Mouse (Mus musculus): ENCODE results near the gene Cpt1b. TPM values are rescaled to one million over a fixed set of nuclear protein-coding genes. Genes with fewer than 3 reads are reported as not detected.

The Cpt1b gene
- polyA plus RNA-seq, 1 experiment, result 5.9 TPM

DNA sequence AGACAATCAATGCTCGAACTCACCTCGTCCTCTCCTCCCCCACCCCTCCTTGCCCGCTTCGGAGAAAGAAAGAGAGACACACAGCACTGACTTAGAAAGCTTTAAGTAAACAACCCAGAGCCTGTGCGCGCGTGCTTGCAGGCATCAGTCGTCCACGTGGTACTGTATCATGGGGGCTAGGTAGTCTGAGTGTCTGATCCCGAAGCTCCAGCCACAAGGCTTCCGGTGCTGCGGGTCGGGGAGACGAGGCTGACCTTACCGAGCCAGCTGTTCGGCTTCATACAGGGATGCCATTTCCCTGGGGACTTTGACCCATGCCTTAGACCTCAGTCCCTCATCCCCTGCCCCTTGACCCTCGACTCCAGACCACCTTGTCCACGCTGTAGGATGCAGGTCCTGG, 48.3 kb downstream of the Cpt1b start:
- H3K4me3 ChIP-seq, result no peak overlapping the region
- H3K27me3 ChIP-seq (ENCODE audit: control insufficient read depth, insufficient read depth, insufficient read length), result peaks cover 36% of the 10 kb centered on the region
- no peak overlapping the region for H3ac ChIP-seq (ENCODE audit: control insufficient read depth, insufficient read length)
- H3K36me3 ChIP-seq (ENCODE audit: control insufficient read depth, insufficient read depth), result no peaks in the 10 kb centered on the region
- TF ChIP-seq CEBPB (IDR thresholded peaks at IDR 0.05; ENCODE audit: insufficient read depth, poor library complexity, severe bottlenecking) (no peak), MYOD1 (IDR thresholded peaks at IDR 0.05; ENCODE audit: control insufficient read depth in 1 of 3, insufficient read length in 2 of 3, low read depth in 2 of 3) (no peak), USF1 (IDR thresholded peaks at IDR 0.05; ENCODE audit: low read depth) (no peak), MAX (IDR thresholded peaks at IDR 0.05; ENCODE audit: low read depth) (no peak), POLR2A (IDR thresholded peaks at IDR 0.05; ENCODE audit: insufficient read length, low read depth) (no peak), TCF12 (IDR thresholded peaks at IDR 0.05; ENCODE audit: insufficient read depth, poor library complexity, severe bottlenecking) (no peak), TCF3 (IDR thresholded peaks at IDR 0.05; ENCODE audit: insufficient read length, low read depth) (no peak), REST (IDR thresholded peaks at IDR 0.05; ENCODE audit: insufficient read depth, insufficient read length) (no peak), POLR2AphosphoS2 (IDR thresholded peaks at IDR 0.05; ENCODE audit: insufficient read length, low read depth) (no peak)
- H3K79me2 ChIP-seq (ENCODE audit: control insufficient read depth, insufficient read depth), result no peaks in the 10 kb centered on the region
- H3K4me2 ChIP-seq (ENCODE audit: low read depth), result no peak overlapping the region

DNA sequence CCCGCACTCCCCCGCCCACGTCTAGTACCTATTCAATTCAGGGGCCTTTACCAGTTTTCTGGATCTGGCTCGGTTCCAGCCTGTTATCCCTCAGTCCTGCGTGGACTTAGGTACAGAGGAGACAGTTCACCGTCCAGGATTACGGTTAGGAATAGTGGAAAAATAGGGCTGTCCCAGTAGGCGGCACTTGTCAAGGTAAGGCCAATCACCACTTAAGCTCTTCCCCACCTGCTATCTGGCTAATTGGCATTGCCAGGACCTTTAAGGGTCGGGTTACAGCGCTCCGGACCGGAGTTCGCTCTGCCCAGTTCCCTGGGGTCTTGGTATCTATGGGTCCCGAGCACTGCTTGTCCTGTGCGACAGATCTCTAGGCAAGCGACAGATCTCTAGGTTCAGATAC, 48.7 kb downstream of the Cpt1b start, which contains the start of gene Tymp:
Gene Tymp (minus strand): TSS at position 83 of the 400 bp plus-strand sequence.
- Histone ChIP-seq H3ac (ENCODE audit: control insufficient read depth, insufficient read length) (no peak within 1 kb of the TSS), H3K79me2 (ENCODE audit: control insufficient read depth, insufficient read depth) (no peaks in the 10 kb centered on the region), H3K27me3 (ENCODE audit: control insufficient read depth, insufficient read depth, insufficient read length) (peaks cover 34% of the 10 kb centered on the region), H3K4me3 (no peak within 1 kb of the TSS), H3K4me2 (ENCODE audit: low read depth) (no peak within 1 kb of the TSS), H3K36me3 (ENCODE audit: control insufficient read depth, insufficient read depth) (peaks cover 1% of the 10 kb centered on the region)
- TF ChIP-seq TCF3 (IDR thresholded peaks at IDR 0.05; ENCODE audit: insufficient read length, low read depth) (no peak), POLR2A (IDR thresholded peaks at IDR 0.05; ENCODE audit: insufficient read length, low read depth) (no peak), POLR2AphosphoS2 (IDR thresholded peaks at IDR 0.05; ENCODE audit: insufficient read length, low read depth) (no peak), MYOD1 (IDR thresholded peaks at IDR 0.05; ENCODE audit: control insufficient read depth in 1 of 3, insufficient read length in 2 of 3, low read depth in 2 of 3) (no peak), TCF12 (IDR thresholded peaks at IDR 0.05; ENCODE audit: insufficient read depth, poor library complexity, severe bottlenecking) (no peak)

DNA sequence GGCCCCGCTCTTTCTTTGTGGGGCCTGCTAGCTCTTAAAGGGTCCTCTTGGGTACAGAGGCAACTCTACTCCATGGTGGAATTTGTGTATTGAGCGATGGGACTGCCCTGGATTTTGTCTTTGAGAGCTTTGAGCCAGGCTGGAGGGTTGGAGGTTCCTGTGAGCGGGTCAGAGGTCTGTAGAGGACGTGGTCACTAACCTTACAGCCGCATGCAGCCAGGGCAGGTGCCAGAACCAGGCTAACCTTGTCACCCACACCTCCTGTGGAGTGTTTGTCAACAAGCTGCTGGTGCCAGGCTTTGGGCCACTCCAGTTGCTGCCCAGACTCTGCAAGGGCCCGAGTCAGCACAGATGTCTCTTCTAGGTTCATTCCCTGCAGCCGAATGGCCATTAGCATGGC, 49.6 kb downstream of the Cpt1b start:
- Histone ChIP-seq H3K4me3 (no peak overlapping the region), H3K27me3 (ENCODE audit: control insufficient read depth, insufficient read depth, insufficient read length) (peaks cover 34% of the 10 kb centered on the region), H3ac (ENCODE audit: control insufficient read depth, insufficient read length) (no peak overlapping the region), H3K4me2 (ENCODE audit: low read depth) (no peak overlapping the region), H3K36me3 (ENCODE audit: control insufficient read depth, insufficient read depth) (peaks cover 10% of the 10 kb centered on the region), H3K79me2 (ENCODE audit: control insufficient read depth, insufficient read depth) (no peaks in the 10 kb centered on the region)
- no peak for TF ChIP-seq POLR2AphosphoS2 (IDR thresholded peaks at IDR 0.05; ENCODE audit: insufficient read length, low read depth)

DNA sequence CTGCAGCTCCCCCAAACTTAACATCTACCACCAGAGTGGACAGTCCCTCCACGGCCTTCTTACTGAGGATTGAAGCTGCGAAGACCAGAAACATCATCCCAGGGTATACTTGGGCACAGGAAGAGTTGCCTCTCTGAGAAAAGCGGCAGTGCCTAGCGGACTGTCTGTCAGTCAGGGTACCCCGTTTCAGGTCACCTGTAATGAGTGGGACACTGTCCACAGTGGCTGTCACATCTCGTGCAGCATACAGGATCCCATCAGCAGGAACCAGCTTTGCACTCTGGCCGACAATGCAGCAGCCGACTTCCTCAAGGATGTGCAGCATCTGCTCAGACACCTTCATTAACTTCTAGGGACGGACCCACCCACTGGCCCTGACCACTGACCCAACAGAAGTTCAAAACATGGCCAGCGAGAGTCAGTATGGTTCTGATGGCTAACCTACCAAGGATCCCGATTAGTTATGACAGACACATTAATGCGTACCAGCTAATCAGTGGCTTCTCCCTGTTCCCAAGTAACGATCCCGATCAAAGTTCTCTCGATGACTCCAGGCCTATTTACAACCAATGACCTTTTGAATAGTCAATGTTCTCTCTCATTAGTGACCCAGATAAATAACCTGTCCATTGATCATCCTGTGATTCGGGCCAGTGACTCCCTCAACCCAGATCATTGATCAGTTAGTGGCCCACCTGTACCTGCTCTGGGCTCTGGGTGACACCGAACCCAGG, 50.7 kb downstream of the Cpt1b start:
- H3K79me2 ChIP-seq (ENCODE audit: control insufficient read depth, insufficient read depth), result no peaks in the 10 kb centered on the region
- peaks cover 34% of the 10 kb centered on the region for H3K27me3 ChIP-seq (ENCODE audit: control insufficient read depth, insufficient read depth, insufficient read length)
- peaks cover 19% of the 10 kb centered on the region for H3K36me3 ChIP-seq (ENCODE audit: control insufficient read depth, insufficient read depth)
- no peak overlapping the region for H3K4me2 ChIP-seq (ENCODE audit: low read depth)
- H3K4me3 ChIP-seq, result peak overlapping the region; percentile 44
- no peak for TF ChIP-seq REST (IDR thresholded peaks at IDR 0.05; ENCODE audit: insufficient read depth, insufficient read length)
- TF ChIP-seq MAX (IDR thresholded peaks at IDR 0.05; ENCODE audit: low read depth), result no peak
- no peak for TF ChIP-seq SRF (IDR thresholded peaks at IDR 0.05; ENCODE audit: control insufficient read depth, insufficient read length, low read depth)
- TF ChIP-seq E2F4 (IDR thresholded peaks at IDR 0.05; ENCODE audit: insufficient read depth), result no peak
- TF ChIP-seq MYOD1 (IDR thresholded peaks at IDR 0.05; ENCODE audit: control insufficient read depth in 1 of 3, insufficient read length in 2 of 3, low read depth in 2 of 3), result no peak
- TF ChIP-seq MYOG (IDR thresholded peaks at IDR 0.05; ENCODE audit: control insufficient read depth in 1 of 3, insufficient read depth in 1 of 3, insufficient read length in 2 of 3, low read depth in 2 of 3), result no peak
- no peak for TF ChIP-seq CEBPB (IDR thresholded peaks at IDR 0.05; ENCODE audit: insufficient read depth, poor library complexity, severe bottlenecking)
- TF ChIP-seq POLR2AphosphoS2 (IDR thresholded peaks at IDR 0.05; ENCODE audit: insufficient read length, low read depth), result no peak
- TF ChIP-seq USF1 (IDR thresholded peaks at IDR 0.05; ENCODE audit: low read depth), result no peak
- TF ChIP-seq TCF12 (IDR thresholded peaks at IDR 0.05; ENCODE audit: insufficient read depth, poor library complexity, severe bottlenecking), result no peak
- TF ChIP-seq POLR2A (IDR thresholded peaks at IDR 0.05; ENCODE audit: insufficient read length, low read depth), result no peak
- no peak for TF ChIP-seq TCF3 (IDR thresholded peaks at IDR 0.05; ENCODE audit: insufficient read length, low read depth)
- H3ac ChIP-seq (ENCODE audit: control insufficient read depth, insufficient read length), result no peak overlapping the region

DNA sequence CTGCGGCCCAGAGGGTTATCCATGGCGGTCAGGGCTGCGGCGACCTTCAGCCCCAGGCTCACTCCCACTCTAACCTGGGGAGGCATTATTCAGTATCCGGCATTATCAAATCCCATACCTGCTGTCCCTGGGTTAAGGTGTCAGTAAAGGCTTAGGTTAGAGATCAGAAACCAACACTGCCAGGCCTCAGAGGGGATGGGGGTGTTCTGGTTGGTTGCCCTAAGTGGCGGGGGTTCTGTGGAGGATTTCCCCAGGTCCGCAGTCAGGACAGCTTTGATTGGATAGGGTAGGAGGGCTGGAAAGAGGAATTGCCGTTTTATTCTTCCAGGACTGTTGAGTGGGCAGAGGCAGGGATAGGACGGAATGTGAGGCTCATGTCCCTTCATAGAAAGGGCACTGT, 51.3 kb downstream of the Cpt1b start:
- peak overlapping the region; percentile 44 for H3K4me3 ChIP-seq
- TF ChIP-seq POLR2AphosphoS2 (IDR thresholded peaks at IDR 0.05; ENCODE audit: insufficient read length, low read depth) (no peak), REST (IDR thresholded peaks at IDR 0.05; ENCODE audit: insufficient read depth, insufficient read length) (no peak), MYOD1 (IDR thresholded peaks at IDR 0.05; ENCODE audit: control insufficient read depth in 1 of 3, insufficient read length in 2 of 3, low read depth in 2 of 3) (no peak), MAX (IDR thresholded peaks at IDR 0.05; ENCODE audit: low read depth) (no peak)
- peaks cover 24% of the 10 kb centered on the region for H3K36me3 ChIP-seq (ENCODE audit: control insufficient read depth, insufficient read depth)
- H3K79me2 ChIP-seq (ENCODE audit: control insufficient read depth, insufficient read depth), result no peaks in the 10 kb centered on the region
- H3K27me3 ChIP-seq (ENCODE audit: control insufficient read depth, insufficient read depth, insufficient read length), result peaks cover 31% of the 10 kb centered on the region
- peak overlapping the region; percentile 83 for H3K4me2 ChIP-seq (ENCODE audit: low read depth)
- H3ac ChIP-seq (ENCODE audit: control insufficient read depth, insufficient read length), result peak overlapping the region; percentile 34
